Mouse (Mus musculus) ES-E14 (cell line): ENCODE data around the gene Ptprm.

ENCODE experiments used
- CHD2 ChIP-seq: IDR thresholded peaks from 2 replicates; pipeline ENCODE4 v1.6.1; 2014; ENCODE audit warnings: mild to moderate bottlenecking, low read depth, low read length, inconsistent platforms
- HCFC1 ChIP-seq: IDR thresholded peaks from 2 replicates; pipeline ENCODE4 v1.6.1; 2012; ENCODE audit warnings: low read length, inconsistent platforms, borderline replicate concordance; ENCODE audit not compliant: insufficient read depth
- MAFK ChIP-seq: IDR thresholded peaks from 2 replicates; pipeline ENCODE4 v1.6.1; 2014; ENCODE audit warnings: mild to moderate bottlenecking, low read depth, low read length, inconsistent platforms; ENCODE audit not compliant: insufficient read depth
- ZC3H11A ChIP-seq: IDR thresholded peaks from 2 replicates; pipeline ENCODE4 v1.6.1; 2012; ENCODE audit warnings: low read depth, mild to moderate bottlenecking, inconsistent platforms, low read length, borderline replicate concordance

DNA sequence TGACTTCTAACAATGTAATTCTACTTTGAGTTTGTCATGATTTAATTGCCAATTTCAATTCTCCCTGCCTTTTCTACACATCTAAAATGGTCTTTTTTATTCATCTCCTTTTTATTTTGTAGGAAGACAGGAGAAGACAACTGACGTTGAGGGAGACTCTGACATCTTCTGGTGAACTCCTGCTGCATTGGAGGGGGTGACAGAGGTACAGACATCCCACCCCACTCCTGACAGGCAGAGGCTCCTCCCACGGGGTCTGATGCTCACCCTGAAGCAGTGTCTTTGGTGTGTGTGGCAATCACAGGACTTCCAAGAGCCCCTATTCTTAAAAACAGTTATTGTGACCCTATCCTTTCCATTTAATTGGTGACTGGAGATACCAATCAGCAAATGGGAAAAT, 589.8 kb downstream of the Ptprm start:
- no peak for TF ChIP-seq MAFK
- no peak for TF ChIP-seq CHD2
- TF ChIP-seq ZC3H11A: no peak
- TF ChIP-seq HCFC1: no peak
